Mouse (Mus musculus) lung, embryonic 15.5 days (tissue): ENCODE results near the gene Glyr1. TPM values are rescaled to one million over a fixed set of nuclear protein-coding genes. Genes with fewer than 3 reads are reported as not detected.

Experiments used
- ATAC-seq: fragments of 200-750 bp; cut with Nextera tagmentation; 2 replicates; pipeline ENCODE4 v1.8.0; 2017; ENCODE audit warnings: moderate number of reproducible peaks, borderline replicate concordance; ENCODE audit not compliant: low FRiP score, low TSS enrichment; ENCODE audit errors: extremely low read depth
- H3K27ac ChIP-seq: fragments of 300-500 bp; sonication (generic); 2 replicates; pipeline ENCODE4 v1.5.1; 2015; ENCODE audit warnings: moderate library complexity, mild to moderate bottlenecking, inconsistent platforms
- H3K27me3 ChIP-seq: fragments of 300-500 bp; sonication (generic); 2 replicates; pipeline ENCODE4 v1.6.1; 2015; ENCODE audit warnings: inconsistent platforms
- H3K36me3 ChIP-seq: fragments of 300-500 bp; sonication (generic); 2 replicates; pipeline ENCODE4 v1.6.1; 2015; ENCODE audit warnings: inconsistent platforms
- H3K4me1 ChIP-seq: fragments of 300-500 bp; sonication (generic); 2 replicates; pipeline ENCODE4 v1.6.1; 2015; ENCODE audit warnings: inconsistent platforms
- H3K4me2 ChIP-seq: fragments of 300-500 bp; sonication (generic); 2 replicates; pipeline ENCODE4 v1.6.1; 2015; ENCODE audit warnings: inconsistent platforms, mild to moderate bottlenecking, moderate library complexity
- H3K4me3 ChIP-seq: fragments of 300-500 bp; sonication (generic); 2 replicates; pipeline ENCODE4 v1.5.1; 2015; ENCODE audit warnings: mild to moderate bottlenecking, inconsistent platforms
- H3K9ac ChIP-seq: fragments of 300-500 bp; sonication (generic); 2 replicates; pipeline ENCODE4 v1.6.1; 2015; ENCODE audit warnings: inconsistent platforms
- H3K9me3 ChIP-seq: fragments of 300-500 bp; sonication (generic); 2 replicates; pipeline ENCODE4 v1.6.1; 2016; ENCODE audit warnings: inconsistent platforms
- WGBS: fragments of 180-500 bp; shearing (Covaris S2); methylation state at CpG from one replicate; pipeline ENCODE4 v1.1.7; 2015; 5-methylcytosine and 5-hydroxymethylcytosine counted together
- polyA plus RNA-seq: library from polyadenylated mRNA; unstranded; fragments of >200 nt; fragmentation: Nextera tagmentation; extraction: Ambion mirVana; gene quantifications from 2 replicates; pipeline ENCODE4 v1.2.1, GENCODE M21; 2015

Glyr1 gene
- polyA plus RNA-seq, result 149 and 153 TPM in 2 replicates

- Histone ChIP-seq H3K36me3 (peaks cover 32% of the 10 kb centered on the region), H3K4me2 (peak within 1 kb of the TSS; percentile 91), H3K4me1 (peaks cover 26% of the 10 kb centered on the region), H3K4me3 (peak within 1 kb of the TSS; percentile 80), H3K9ac (peak within 1 kb of the TSS; percentile 95), H3K27ac (peak within 1 kb of the TSS; percentile 97), H3K27me3 (no peaks in the 10 kb centered on the region), H3K9me3 (no peaks in the 10 kb centered on the region)
- peak; percentile 99 for ATAC-seq
- WGBS, result under 1% methylated on average over 55 of the region's 56 CpGs
Observed at GRCm38 (mm10) chr16:5049774-5050234, at the start of gene Glyr1, which contains the start of gene Ubn1. Gene Glyr1 (minus strand): TSS chr16:5049863. Gene Ubn1 (plus strand): TSS chr16:5050057.

GRCm38 (mm10) chr16:5096504-5096903 lies 46.8 kb upstream of the Glyr1 start:
- H3K4me1 ChIP-seq, result no peaks in the 10 kb centered on the region
- H3K9ac ChIP-seq, result no peak overlapping the region
- H3K27ac ChIP-seq, result no peak overlapping the region
- ATAC-seq, result no peak
- 84% methylated on average over 8 of the region's 8 CpGs for WGBS
- H3K4me3 ChIP-seq, result no peak overlapping the region
- no peaks in the 10 kb centered on the region for H3K27me3 ChIP-seq
- no peak overlapping the region for H3K4me2 ChIP-seq
- H3K9me3 ChIP-seq, result no peaks in the 10 kb centered on the region
- no peaks in the 10 kb centered on the region for H3K36me3 ChIP-seq

GRCm38 (mm10) chr16:5093285-5093684 lies 43.6 kb upstream of the Glyr1 start:
- 67% methylated on average over 5 of the region's 5 CpGs for WGBS

DNA sequence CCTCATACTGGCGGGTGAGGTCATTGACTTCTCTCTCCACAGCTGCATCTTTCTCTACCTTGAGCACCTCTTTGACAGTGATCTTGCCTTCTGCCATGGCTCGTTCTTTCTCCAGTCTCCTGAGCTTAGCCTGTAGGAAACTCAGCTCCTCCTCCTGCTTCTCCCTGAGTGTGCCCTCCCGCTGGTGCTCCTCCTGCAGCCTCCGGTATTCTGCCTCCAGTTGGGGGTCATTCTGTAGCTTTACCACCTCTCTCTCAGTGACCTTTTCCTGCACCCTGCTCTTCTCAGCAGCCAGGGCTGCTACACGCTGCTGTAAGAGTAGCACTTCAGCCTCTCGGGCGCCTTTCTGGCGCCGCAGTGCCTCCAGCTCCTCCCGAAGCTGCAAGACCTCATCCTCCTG lies 39.4 kb upstream of the Glyr1 start:
- H3K9ac ChIP-seq, result no peak overlapping the region
- no peak overlapping the region for H3K27ac ChIP-seq
- H3K36me3 ChIP-seq, result peaks cover 49% of the 10 kb centered on the region
- no peaks in the 10 kb centered on the region for H3K4me1 ChIP-seq
- WGBS, result 54% methylated on average over 10 of the region's 10 CpGs
- H3K4me3 ChIP-seq, result no peak overlapping the region
- no peaks in the 10 kb centered on the region for H3K27me3 ChIP-seq
- no peak for ATAC-seq
- no peaks in the 10 kb centered on the region for H3K9me3 ChIP-seq
- no peak overlapping the region for H3K4me2 ChIP-seq

More at GRCm38 (mm10) chr16:5093285-5093684, 43.6 kb upstream of the Glyr1 start:
- no peaks in the 10 kb centered on the region for H3K9me3 ChIP-seq
- peaks cover 9% of the 10 kb centered on the region; the same call in 1 of the 2 replicates for H3K36me3 ChIP-seq
- H3K27me3 ChIP-seq, result no peaks in the 10 kb centered on the region
- H3K9ac ChIP-seq, result no peak overlapping the region
- no peak overlapping the region for H3K4me3 ChIP-seq
- ATAC-seq, result no peak
- H3K4me2 ChIP-seq, result no peak overlapping the region
- H3K4me1 ChIP-seq, result no peaks in the 10 kb centered on the region
- H3K27ac ChIP-seq, result no peak overlapping the region

GRCm38 (mm10) chr16:5086179-5086578 lies 36.5 kb upstream of the Glyr1 start:
- H3K9ac ChIP-seq, result no peak overlapping the region
- no peaks in the 10 kb centered on the region for H3K9me3 ChIP-seq
- H3K4me2 ChIP-seq, result no peak overlapping the region
- no peak overlapping the region for H3K27ac ChIP-seq
- ATAC-seq, result no peak
- 92% methylated on average over 2 of the region's 2 CpGs for WGBS
- no peak overlapping the region for H3K4me3 ChIP-seq
- H3K36me3 ChIP-seq, result peaks cover 68% of the 10 kb centered on the region
- H3K27me3 ChIP-seq, result no peaks in the 10 kb centered on the region
- H3K4me1 ChIP-seq, result no peaks in the 10 kb centered on the region

- no peak overlapping the region for H3K4me3 ChIP-seq
- 91% methylated on average over 4 of the region's 4 CpGs for WGBS
- no peak for ATAC-seq
- no peak overlapping the region for H3K9ac ChIP-seq
- no peak overlapping the region for H3K4me2 ChIP-seq
- peaks cover 70% of the 10 kb centered on the region for H3K36me3 ChIP-seq
- no peaks in the 10 kb centered on the region for H3K4me1 ChIP-seq
- no peaks in the 10 kb centered on the region for H3K27me3 ChIP-seq
- no peaks in the 10 kb centered on the region for H3K9me3 ChIP-seq
- no peak overlapping the region for H3K27ac ChIP-seq
Observed at GRCm38 (mm10) chr16:5085196-5085595, 35.5 kb upstream of the Glyr1 start.

DNA sequence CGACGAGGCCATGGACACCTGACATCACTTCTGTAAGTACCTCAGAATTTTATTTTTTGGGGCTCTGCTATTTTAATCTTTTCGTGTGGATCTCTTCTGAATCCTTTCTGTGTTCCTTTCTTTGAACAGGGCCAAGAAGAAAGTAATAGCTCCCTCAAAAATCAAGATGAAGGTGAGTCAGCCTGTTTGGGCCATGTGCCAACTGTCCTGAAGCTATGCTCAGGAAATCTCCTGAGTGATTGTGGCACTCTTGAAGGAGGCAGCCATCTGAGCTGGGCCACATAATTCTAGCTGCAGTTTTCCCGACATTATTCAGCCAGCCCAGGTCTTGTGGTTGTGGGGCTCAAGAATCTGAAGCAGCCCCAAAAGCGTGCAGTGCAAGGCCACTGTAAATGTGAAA lies 24.7 kb upstream of the Glyr1 start:
- Histone ChIP-seq H3K27me3 (no peaks in the 10 kb centered on the region), H3K9me3 (no peaks in the 10 kb centered on the region), H3K36me3 (peaks cover 89% of the 10 kb centered on the region), H3K27ac (no peak overlapping the region), H3K4me3 (no peak overlapping the region), H3K4me1 (no peaks in the 10 kb centered on the region), H3K9ac (no peak overlapping the region), H3K4me2 (no peak overlapping the region)
- ATAC-seq, result no peak
- WGBS, result 87% methylated on average over 5 of the region's 5 CpGs

DNA sequence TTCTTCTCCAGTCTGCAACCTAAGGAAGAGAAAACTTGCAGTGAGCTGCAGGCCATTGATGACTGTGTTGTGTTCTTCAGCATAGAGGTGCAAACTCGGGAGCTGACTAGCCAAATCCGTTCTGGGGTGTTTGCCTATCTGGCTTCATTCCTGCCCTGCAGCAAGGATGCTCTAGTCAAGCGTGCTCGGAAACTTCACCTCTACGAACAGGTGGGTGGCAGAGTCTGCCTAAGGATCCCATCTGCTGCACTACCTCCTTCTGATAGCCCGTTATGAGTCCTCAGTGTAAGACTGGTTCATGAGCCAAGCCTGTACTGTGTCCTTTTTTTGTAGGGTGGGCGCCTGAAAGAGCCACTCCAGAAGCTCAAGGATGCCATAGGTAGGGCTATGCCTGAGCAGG lies 22.3 kb upstream of the Glyr1 start:
- Histone ChIP-seq H3K27ac (no peak overlapping the region), H3K9me3 (no peaks in the 10 kb centered on the region), H3K9ac (no peak overlapping the region), H3K27me3 (no peaks in the 10 kb centered on the region), H3K4me3 (no peak overlapping the region), H3K4me1 (no peaks in the 10 kb centered on the region), H3K4me2 (no peak overlapping the region), H3K36me3 (peaks cover 82% of the 10 kb centered on the region)
- WGBS, result 88% methylated on average over 7 of the region's 7 CpGs
- no peak for ATAC-seq

- peaks cover 79% of the 10 kb centered on the region for H3K36me3 ChIP-seq
- H3K27me3 ChIP-seq, result no peaks in the 10 kb centered on the region
- 71% methylated on average over 3 of the region's 3 CpGs for WGBS
- no peaks in the 10 kb centered on the region for H3K9me3 ChIP-seq
- no peak overlapping the region for H3K4me3 ChIP-seq
- no peak for ATAC-seq
- H3K4me1 ChIP-seq, result no peaks in the 10 kb centered on the region
- H3K27ac ChIP-seq, result no peak overlapping the region
- no peak overlapping the region for H3K4me2 ChIP-seq
- no peak overlapping the region for H3K9ac ChIP-seq
Observed at GRCm38 (mm10) chr16:5070321-5070720, 20.7 kb upstream of the Glyr1 start.

DNA sequence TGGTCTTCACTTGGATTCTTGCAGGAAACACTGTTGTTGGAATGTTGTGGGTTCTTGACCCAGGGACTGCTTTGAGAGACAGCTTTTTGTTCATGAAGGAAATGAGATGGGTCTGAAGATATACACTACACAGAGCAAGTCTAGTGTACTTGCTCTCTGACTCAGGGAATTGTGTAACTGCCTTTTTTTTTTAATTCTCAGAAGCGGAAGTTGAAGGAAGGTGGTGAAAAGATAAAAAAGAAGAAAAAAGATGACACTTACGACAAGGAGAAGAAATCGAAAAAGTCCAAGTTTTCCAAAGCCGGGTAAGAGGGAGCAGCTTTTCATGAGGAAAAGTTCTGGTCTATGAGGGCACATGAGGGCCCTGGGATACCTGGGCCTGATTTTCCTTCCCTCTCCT lies 13.8 kb upstream of the Glyr1 start:
- H3K4me1 ChIP-seq, result no peaks in the 10 kb centered on the region
- no peak overlapping the region for H3K4me2 ChIP-seq
- WGBS, result 89% methylated on average over 4 of the region's 4 CpGs
- no peaks in the 10 kb centered on the region for H3K27me3 ChIP-seq
- H3K4me3 ChIP-seq, result no peak overlapping the region
- H3K9ac ChIP-seq, result no peak overlapping the region
- H3K9me3 ChIP-seq, result no peaks in the 10 kb centered on the region
- H3K36me3 ChIP-seq, result peaks cover 57% of the 10 kb centered on the region
- H3K27ac ChIP-seq, result no peak overlapping the region
- no peak for ATAC-seq

- no peaks in the 10 kb centered on the region for H3K9me3 ChIP-seq
- no peak for ATAC-seq
- H3K36me3 ChIP-seq, result peaks cover 50% of the 10 kb centered on the region
- H3K4me1 ChIP-seq, result no peaks in the 10 kb centered on the region
- H3K4me2 ChIP-seq, result no peak overlapping the region
- WGBS, result 83% methylated on average over 1 of the region's 1 CpGs
- H3K9ac ChIP-seq, result no peak overlapping the region
- no peaks in the 10 kb centered on the region for H3K27me3 ChIP-seq
- H3K4me3 ChIP-seq, result no peak overlapping the region
- no peak overlapping the region for H3K27ac ChIP-seq
Observed at GRCm38 (mm10) chr16:5058114-5058513, 8.5 kb upstream of the Glyr1 start.

GRCm38 (mm10) chr16:5050251-5051110 lies 818 bp upstream of the Glyr1 start:
- peaks cover 32% of the 10 kb centered on the region for H3K36me3 ChIP-seq
- H3K9me3 ChIP-seq, result no peaks in the 10 kb centered on the region
- peaks cover 26% of the 10 kb centered on the region for H3K4me1 ChIP-seq
- under 1% methylated on average over 77 of the region's 78 CpGs for WGBS
- no peaks in the 10 kb centered on the region for H3K27me3 ChIP-seq
- peak overlapping the region; percentile 97 for H3K27ac ChIP-seq
- H3K9ac ChIP-seq, result peak overlapping the region; percentile 75
- peak; percentile 58 for ATAC-seq
- H3K4me3 ChIP-seq, result peak overlapping the region; percentile 80
- peak overlapping the region; percentile 91 for H3K4me2 ChIP-seq
